Mouse (Mus musculus) CH12.LX (cell line): Measurements from ENCODE around the gene Chsy1.

Experiments
- CTCF ChIP-seq, 2 experiments: IDR thresholded peaks in 1 of 2; conservative IDR thresholded peaks in 1 of 2; 2 replicates each; pipeline ENCODE4 v1.5.1; 2011 to 2012; ENCODE audit warnings: low read depth in 2 of 2, low read length in 2 of 2, improper control_type of control experiment in 1 of 2, inconsistent platforms in 1 of 2, mild to moderate bottlenecking in 1 of 2, moderate library complexity in 1 of 2
- E2F4 ChIP-seq: IDR thresholded peaks from 2 replicates; pipeline ENCODE4 v1.6.1; 2011; ENCODE audit warnings: low read depth, low read length, improper control_type of control experiment; ENCODE audit not compliant: insufficient replicate concordance
- EP300 ChIP-seq: IDR thresholded peaks from 2 replicates; pipeline ENCODE4 v1.6.1; 2011; ENCODE audit warnings: low read length, improper control_type of control experiment
- ETS1 ChIP-seq: conservative IDR thresholded peaks from 2 replicates; pipeline ENCODE4 v1.6.1; 2012; ENCODE audit warnings: low read depth, mild to moderate bottlenecking, inconsistent platforms, low read length, improper control_type of control experiment, moderate library complexity
- GABPA ChIP-seq: IDR thresholded peaks from 2 replicates; pipeline ENCODE4 v1.6.1; 2012; ENCODE audit warnings: low read depth, low read length, improper control_type of control experiment, inconsistent platforms; ENCODE audit not compliant: insufficient replicate concordance
- HCFC1 ChIP-seq: IDR thresholded peaks from 2 replicates; pipeline ENCODE4 v1.6.1; 2012; ENCODE audit warnings: low read depth, mild to moderate bottlenecking, inconsistent platforms, low read length, improper control_type of control experiment
- JUN ChIP-seq: IDR thresholded peaks from 2 replicates; pipeline ENCODE4 v1.6.1; 2011; ENCODE audit warnings: low read depth, mild to moderate bottlenecking, low read length, improper control_type of control experiment, moderate library complexity; ENCODE audit not compliant: insufficient read depth
- MAFK ChIP-seq: IDR thresholded peaks from 2 replicates; pipeline ENCODE4 v1.6.1; 2011; ENCODE audit warnings: low read length, improper control_type of control experiment; ENCODE audit not compliant: insufficient replicate concordance
- MYC ChIP-seq: IDR thresholded peaks from 2 replicates; pipeline ENCODE4 v1.6.1; 2011; ENCODE audit warnings: low read depth, mild to moderate bottlenecking, improper control_type of control experiment, low read length
- NELFE ChIP-seq: IDR thresholded peaks from 2 replicates; pipeline ENCODE4 v1.6.1; 2011; ENCODE audit warnings: low read depth, low read length, improper control_type of control experiment
- POLR2A ChIP-seq: IDR thresholded peaks from 2 replicates; pipeline ENCODE4 v1.6.1; 2011; ENCODE audit warnings: low read depth, mild to moderate bottlenecking, improper control_type of control experiment, low read length
- POLR2AphosphoS2 ChIP-seq: IDR thresholded peaks from 2 replicates; pipeline ENCODE4 v1.6.1; 2011; ENCODE audit warnings: low read depth, low read length, improper control_type of control experiment
- USF1 ChIP-seq: IDR thresholded peaks from 2 replicates; pipeline ENCODE4 v1.6.1; 2014; ENCODE audit warnings: low read depth, mild to moderate bottlenecking, inconsistent platforms, low read length, improper control_type of control experiment

DNA sequence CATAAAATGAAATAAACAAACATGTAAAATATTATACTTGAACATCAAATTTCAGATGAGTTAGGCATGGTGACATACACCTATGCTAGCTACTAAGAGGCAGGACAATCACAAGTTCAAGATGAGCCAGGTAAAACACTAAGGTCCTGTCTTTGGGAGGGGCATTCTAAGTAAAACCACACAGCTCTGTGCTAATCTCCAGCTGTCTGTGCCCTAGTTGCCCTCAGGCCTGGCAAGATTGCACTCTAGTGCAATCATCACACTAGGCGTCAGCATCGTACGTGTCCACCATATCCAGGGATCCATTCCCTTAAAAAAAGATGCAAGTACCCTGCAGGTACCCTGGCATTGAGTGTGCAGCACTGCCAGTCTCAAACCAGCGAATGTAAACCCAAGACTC, 28.0 kb downstream of the Chsy1 start:
- TF ChIP-seq CTCF (conservative IDR thresholded peaks at IDR 0.05 in 1 of 2, IDR thresholded peaks at IDR 0.05 in 1 of 2; ENCODE audit: low read depth in 2 of 2, low read length in 2 of 2) (no peak), POLR2A (no peak), HCFC1 (no peak), USF1 (no peak), ETS1 (no peak), MYC (no peak), POLR2AphosphoS2 (no peak), E2F4 (no peak), EP300 (no peak), GABPA (no peak), JUN (no peak), NELFE (no peak), MAFK (no peak)
